Mouse (Mus musculus) layer of hippocampus, adult 11-12 months (tissue): ENCODE data around the gene Prdm16.

Experiments used
- DNase-seq: peaks from one replicate; pipeline ENCODE4 v3.0.0; 2022; ENCODE audit warnings: low spot score

Prdm16 gene

DNA sequence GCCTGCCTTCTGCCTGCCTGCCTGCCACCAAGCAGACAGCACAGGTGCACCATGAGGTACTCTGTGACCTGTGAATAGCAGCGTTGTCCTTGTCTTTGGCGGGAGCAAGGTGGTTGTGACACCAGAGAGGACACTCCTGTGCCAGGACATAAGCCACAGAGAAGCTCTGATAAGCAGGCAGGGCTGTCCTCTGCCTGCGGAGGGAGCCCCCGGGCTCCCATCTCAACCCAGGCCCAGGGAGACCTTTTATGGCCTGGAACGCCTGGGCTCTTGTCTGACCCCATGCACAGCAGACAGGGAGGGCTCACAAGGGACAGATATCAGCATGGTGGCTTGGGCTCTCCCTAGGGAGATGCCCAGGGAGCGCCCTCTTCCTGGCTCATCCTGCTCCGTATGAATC is 118.7 kb downstream of the Prdm16 start:
- no peak for DNase-seq

DNA sequence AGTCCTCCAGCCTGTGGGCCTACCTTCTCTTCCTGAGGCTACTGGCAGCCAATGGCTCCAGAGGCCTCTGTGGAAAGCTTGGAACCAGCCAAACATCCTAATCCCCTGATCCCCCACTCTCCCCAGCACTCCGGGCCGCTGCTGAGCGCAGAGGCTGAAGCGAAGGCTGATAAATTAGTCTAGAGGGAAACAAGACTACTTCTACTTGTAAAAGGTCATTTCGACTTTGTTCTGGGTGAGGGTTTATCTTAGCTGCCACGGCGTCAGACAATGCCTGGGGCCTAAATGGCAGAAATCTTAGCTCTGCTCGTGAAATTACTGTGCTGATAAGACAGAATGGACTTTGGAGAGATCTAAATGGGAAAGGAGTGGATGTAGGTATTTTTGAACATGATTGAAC is 120.2 kb downstream of the Prdm16 start:
- DNase-seq: no peak

DNA sequence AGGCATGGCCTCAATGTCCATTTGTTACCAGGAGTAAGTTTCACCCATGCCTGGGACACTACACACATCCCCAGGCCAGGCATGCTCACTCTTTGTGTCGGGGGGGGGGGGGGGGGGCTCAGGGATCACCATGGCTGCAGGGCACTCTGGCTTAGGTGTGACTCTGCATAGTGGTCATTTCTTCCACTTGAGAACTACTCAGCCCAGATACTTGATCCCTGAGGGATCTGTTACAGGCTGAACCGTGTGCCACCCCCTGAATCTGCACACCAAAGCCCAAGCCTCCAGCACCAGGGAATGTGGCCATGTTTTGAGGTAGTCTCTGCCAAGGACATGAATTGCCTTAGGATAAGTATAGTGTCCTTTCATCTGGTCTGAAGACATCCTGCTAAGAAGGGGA is 123.0 kb downstream of the Prdm16 start:
- no peak for DNase-seq

DNA sequence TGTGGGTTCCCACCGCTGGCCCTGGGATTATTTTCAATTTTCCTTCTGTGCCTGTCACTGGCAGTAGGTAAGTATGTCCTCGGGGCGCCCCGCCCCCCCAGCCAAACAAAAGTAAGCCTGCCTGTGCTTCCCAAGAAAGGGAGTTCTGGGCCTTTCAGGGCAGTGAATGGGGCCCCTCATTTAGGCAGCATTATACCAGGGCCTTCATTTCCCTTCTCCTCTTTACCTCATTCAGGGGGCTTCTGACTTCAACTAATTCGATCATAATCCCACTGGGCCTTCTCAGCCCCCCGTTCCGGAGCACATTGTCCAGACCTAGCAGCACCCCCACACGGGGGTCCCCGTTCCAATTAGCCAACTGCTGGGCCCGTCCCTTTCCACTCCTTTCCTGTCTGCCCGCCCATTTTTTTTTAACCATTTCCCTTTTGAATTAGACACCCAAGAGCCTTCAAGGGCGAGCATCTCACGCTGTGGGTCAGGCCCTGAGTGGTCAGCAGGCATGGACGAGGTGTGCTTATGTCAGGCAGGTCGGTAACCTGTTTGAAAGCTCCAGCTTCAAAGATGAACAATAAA is 124.1 kb downstream of the Prdm16 start:
- no peak for DNase-seq

DNA sequence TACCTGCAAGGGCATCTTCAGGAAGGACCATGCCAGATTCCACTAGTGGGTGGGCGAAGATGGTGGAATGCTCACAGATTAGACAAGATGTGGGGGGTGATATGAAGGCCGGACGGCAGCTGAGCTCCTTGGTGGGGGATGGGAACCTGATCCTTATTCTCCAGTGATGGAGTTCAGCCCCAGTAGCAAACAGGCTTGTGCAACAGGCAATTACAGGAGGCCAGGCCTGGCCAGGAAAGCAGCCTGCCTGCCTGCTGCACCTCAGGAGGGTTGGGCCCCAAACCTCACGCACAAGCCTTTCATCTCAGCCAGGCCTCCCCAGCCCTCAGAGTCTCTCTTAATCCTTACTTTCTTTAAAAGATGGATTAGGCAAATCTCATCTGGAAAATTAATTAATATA is 124.9 kb downstream of the Prdm16 start:
- DNase-seq: no peak

DNA sequence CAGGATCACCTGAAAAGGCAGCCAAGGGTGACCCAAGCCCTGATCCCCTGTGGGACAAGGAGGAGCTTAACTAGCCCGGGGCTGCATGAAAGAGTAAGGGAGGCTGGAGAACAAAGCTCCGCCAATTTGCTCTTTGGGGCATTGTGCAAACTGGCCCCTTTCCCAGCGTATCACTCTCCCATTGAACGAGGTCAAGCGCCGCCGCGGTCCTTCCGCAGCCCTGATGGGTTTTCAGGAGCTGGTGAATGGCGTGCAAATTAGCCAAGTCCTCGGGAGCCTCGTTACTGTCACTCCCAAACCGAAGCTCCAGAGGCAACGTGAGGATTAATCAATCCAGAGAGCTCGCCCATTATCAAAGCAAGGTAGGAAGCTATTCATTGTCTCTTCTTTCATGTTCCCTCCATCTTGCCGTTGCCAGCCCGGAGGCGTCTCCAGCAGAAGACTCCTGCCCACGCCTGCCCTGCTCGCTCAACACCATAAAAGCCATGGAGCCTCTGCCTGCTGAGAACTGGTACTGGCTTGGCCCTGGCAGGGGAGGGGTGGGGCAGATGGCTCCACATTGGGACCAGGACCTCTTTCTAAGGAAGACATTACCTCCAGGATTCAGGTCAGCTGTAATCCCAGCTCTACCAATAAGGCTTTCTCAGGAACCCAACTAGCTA is 129.8 kb downstream of the Prdm16 start:
- peak; percentile 24 for DNase-seq

DNA sequence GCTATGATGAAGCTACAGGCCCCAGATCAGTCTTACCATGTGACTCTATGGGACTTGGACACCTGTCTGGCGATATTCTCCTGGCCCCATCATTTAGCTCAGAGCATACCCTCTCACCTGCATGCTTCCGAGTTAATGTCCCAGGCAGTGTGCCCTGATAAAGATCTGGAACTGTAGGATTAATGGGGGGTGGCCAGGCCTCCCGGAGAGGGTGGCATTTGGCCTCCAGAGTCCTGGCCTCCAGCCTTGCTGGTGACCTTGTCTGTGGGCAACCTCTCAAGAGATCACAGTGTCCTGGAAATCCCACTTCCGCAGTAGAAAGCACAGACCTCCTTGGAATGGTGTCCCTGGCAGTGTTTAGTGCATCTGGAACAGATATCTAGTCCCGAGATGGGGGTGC is 131.4 kb downstream of the Prdm16 start:
- no peak for DNase-seq

DNA sequence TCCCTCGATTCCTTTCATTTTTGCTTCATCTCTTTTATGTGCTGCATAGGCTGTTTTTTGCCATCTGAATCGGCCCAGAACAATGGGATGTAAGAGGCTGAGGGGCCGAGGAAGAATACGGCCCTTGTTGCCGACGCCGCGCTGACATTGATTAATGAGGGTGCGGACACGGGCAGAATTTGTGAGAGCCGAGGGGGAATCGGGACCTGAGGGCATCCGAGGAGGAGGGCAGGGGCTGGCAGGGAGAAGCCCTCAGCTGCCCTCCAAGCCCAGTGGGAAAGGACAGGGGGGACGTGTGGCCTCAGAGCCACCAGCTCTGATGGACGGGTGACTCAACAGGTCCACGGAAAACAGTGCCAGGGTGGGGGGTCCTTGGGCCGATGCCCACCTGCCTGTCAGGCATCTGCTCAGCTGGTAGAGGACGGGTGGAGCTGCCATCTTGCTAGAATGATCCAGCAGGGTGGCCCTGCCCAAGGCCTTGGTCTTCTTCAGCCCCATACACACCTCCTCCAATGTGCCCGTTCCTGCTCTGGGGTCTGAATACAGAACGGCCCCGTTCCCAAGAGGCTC is 133.3 kb downstream of the Prdm16 start:
- DNase-seq: no peak

DNA sequence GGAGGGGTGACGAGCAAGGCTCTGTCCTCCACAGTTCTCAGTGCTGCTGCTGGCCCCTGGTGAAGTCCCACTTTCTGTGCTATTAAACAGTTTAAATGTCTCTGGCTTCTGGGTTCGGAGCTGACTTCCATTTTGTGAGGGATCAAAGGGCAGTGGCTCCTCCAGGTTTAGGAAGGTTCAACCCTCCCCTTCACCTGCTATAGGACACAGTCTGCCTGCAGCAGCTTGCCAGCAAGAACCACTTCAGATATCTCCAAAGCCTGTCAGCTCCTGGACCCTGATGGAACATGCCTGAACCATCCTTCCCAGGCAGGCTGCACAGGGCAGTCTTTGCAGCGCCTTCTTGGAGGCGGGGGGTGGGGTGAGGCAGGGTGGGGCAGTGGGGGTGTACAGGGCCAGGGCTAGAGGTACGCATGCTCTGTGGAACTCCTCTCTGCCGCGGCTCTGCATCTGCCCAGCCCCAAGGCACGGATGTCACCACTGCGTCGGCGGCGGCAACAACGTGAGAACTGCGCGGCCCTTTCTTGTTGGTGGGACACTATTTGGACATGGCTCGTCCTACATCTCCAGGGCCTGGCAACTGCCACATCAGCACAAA is 134.2 kb downstream of the Prdm16 start:
- no peak for DNase-seq

DNA sequence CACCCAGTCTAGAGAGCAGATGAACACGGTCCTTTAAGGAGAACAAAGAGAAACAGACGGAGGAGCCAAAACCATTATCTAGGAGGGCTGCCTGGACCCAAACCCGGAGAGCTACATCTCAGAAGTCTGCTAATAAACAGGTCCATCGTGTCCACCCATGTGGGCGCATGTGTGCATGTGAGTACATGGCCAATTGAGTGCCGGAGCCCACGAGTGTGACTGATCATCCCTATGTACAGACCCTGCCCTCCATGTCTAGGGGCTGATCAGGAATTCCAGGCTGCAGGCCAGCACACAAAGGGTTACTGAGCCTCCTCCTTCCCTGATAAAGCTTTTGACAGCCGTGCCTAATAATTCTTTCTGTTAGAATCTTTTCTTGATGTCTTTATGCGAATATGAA is 136.0 kb downstream of the Prdm16 start:
- no peak for DNase-seq

DNA sequence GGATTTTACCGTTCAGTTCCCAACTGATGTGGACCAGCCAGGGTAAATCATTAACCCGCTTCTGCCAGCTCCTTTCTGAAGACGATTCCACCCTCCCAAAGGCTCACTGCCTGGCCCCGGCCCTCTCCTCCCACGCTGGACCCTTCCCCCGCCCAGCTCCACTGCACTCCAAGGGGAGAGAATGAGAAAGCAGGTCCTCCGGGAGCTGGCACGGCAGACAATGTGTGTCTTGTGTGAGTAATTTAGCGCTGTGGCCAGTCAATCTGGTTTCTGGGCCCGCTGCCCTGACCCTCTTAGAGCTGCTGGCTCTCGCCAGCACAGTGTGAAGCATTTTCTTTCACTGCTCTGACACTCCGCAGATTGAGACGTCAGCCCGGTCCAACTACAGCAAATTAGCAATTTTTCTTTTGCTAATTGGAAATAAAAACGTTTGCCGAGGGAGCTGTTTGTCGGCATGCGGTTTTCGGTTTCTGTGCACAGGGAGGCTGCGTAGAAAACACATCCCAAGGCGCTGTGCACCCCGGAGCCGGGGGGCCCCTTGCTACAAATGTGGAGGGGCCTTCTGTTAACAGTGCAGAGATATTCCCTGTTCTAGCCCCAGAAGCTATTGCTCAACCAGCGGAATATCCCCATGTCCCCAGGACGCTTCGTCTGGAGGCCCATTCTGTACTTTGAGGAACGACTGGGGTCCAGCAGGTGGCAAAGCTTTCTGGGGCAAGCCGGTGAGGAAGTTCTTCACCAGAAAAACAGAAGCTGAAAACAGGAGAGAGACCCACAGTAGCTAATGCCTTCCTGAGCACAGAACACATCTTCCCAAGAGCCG is 136.8 kb downstream of the Prdm16 start:
- peak; percentile 80 for DNase-seq

DNA sequence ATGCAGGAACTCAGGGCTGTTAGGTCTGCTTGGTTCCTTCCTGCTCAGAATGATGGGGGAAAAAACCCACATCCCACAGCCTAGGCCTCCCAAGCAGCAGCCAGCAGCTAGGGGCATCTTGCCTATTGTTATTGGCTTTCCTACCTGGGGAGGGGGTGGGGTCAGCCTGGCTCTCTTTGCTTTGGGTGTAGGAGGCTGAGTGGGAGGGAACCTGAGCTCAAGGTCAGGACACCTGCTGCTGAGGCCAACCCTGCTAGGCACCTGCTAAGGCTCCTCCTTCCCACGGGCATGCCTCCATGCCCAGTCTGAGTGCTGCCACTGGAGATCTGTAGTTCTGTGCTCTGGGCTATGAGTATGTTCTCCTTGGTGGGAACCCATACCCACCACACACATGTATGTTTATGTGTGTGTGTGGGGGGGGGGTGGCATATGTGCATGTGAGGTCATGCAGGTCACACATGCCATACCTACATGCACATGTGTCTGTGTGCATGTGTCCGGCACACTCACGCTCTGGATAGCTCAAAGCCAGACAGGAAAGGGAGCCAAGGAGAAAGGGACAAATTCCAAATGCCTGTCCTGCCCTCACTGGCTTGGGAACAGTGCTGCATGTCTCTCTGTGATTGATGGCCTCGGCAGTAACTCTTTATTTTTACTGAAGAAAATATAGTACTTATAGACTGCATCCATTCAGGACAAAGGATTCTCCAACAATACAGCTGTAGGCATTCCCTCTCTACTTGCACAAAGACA is 139.1 kb downstream of the Prdm16 start:
- DNase-seq: no peak

DNA sequence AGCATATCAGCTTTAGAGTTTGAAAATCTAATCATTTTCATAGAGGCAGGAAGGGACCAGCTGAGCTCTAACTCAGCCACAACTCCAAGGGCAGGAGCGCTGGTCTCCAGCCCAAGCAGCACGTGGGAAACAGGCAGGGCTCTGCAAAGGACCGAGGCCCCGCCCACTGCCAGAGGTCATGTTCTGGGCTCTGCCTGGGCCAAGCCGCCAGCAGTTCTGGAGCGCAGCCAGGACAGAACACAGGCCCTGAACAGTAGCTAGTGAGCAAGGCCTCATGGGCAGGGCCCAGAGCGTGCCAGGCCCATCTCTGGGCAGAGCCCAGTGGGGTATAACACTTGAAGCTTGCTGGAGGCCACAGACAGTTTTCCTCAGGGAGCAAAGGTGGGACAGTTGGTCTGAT is 139.7 kb downstream of the Prdm16 start:
- peak; percentile 78 for DNase-seq

DNA sequence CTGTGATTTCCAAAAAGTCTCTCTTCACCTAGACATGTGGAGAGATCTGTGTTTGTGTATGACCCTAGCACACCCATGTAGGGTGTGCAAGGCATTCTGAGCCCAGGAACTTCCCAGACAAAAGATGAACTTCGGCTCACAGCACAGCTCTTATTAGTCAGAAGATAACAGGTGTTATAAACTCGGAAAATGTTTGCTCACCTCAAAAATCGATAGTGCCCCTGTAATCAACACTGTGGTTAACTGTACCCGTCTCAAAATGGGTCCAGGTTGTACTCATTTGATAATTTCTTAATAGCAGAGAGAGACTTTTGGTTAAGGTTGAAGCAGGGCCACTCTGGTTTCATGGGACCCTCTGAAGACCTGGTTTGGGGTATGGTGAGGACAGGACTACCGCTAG is 140.2 kb downstream of the Prdm16 start:
- DNase-seq: no peak

DNA sequence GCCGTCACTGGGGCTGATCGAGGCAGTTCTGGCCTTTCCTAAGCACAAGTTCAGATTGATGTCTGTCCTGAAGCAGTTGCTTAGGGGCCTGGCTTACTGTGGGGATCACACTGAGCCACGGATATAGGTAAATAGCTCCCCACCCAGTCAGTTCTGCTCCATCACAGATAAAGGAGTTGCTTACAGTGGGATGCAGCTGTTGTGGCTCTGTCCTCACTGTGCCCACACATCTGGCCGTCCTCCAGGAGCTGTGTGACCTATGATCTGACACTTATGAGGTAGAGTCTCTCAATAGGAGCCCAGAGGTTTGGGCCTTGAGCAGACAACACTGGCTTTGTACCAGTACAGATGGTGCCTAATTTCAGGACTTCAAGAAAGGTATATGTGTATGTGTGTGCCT is 142.7 kb downstream of the Prdm16 start:
- no peak for DNase-seq

DNA sequence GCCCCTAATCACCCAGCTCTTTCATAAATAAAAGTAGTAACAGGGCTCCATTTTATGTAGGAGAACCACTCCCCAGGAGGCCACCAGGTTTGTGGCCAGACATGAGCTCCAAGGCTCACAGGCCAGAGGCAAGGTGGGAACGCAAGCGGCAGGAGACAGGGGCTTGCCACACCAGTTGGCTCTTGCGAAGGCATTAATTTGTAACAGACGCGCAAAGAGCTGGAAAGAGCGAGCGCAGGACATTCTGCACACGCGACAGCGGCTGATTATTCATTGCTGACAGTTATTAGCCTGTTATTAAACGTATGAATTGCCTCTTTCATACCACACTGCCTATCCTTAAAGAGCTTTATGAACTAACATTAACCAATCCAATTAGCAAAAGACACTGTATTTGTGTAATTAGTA is 144.0 kb downstream of the Prdm16 start:
- DNase-seq: no peak

DNA sequence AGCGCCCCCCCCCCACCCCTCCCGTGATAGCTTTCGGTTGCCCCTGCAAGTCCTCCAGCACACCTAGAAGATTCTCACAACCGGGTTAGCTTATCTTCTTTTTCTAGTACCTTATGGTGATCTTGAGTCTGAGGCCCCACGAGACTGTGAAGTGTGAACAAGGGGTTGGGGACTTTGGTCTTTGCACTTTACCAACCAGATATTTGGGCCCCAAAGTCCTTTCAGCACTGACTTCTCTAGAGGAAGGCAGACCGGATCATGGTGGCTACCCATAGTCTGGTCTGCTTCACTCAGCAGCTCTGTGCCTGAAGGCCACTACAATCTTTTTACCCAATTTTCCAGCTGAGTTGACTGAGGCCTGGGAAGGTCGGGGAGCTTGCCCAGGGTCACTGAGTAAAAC is 144.4 kb downstream of the Prdm16 start:
- DNase-seq: no peak

DNA sequence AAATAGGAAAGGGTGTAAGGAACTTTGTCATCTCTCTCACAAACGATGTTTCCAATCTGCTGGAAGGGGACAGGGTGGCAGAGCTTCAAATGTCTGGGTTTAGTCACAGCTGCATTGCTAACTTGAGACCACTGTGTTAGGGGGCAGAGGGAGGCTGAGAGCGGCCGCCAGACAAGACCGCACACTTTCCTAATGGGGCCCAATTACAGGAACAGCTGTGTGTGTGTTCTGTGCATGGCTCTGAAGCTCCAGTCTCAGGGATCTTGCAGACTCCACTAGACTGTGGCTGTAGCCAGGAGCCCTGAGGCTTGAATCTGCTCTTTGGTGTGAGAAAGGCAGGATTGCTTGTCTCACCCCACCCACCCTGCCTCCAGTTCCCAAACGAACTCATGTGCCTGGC is 148.6 kb downstream of the Prdm16 start:
- no peak for DNase-seq

DNA sequence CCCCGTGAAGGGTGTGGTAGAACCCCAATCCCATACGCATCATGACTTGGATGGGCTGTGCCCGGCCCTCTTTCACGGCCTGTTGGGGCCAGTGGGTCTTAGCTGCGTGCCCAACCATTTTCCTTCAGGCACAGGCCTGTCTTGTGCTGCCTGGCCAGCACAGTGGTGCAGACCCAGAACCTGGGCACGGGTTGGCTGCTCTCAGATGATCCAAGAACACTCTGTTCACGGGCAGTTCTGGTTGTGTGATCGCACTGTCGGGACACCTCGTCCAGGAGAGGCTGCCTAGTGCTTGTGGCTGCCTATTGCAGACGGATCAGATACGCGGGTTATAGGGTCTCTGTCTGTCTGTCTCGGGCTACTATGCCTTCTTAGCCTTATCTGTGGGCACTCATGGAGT is 154.0 kb downstream of the Prdm16 start:
- DNase-seq: no peak

DNA sequence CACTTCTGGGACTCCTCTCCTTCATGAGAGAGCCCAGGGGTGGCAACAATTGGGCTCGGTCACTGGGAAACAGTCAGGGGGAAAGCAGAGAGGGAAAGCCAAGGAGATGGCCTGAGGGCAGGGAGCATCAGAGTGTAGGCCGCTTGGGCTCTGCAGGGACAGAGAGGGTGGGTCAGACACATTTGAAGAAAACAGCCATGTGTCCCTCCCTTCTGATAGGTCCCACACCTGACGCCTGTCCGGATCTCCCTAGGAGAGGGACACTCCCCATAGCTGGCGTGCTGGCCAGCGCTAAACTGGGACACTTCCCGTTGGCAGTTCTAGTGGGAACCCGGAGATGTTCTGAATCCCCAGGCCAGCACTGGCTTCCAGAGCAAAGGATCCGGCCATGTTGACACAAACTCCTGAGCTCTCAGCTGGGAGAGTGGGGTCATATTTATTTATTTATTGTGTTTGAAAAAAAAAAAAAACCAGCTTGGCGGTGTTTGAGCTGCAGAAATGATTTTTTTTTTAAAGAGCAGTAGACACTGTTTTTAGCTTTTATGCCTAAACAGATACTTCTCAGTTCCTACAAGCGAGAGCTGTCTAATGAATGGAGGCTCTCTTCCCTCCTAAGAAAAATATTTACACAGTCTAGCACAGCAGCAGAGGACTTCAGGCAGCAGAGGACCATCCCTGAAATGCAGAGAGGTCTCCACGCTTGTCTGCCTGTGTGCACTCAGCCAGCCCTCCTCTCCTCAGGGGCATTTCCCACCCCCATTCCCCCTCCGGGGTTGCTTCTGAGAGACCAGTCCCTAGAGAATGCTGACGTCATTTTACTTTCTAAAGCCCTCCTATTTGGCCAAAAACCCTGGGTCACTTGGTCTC is 154.7 kb downstream of the Prdm16 start:
- no peak for DNase-seq
